Mouse (Mus musculus): ENCODE results near the gene Itgav. TPM values are rescaled to one million over a fixed set of nuclear protein-coding genes. Genes with fewer than 3 reads are reported as not detected.

Gene Itgav
- total RNA-seq (2021), result 10 to 100 TPM; 55.3 to 69.3 TPM

DNA sequence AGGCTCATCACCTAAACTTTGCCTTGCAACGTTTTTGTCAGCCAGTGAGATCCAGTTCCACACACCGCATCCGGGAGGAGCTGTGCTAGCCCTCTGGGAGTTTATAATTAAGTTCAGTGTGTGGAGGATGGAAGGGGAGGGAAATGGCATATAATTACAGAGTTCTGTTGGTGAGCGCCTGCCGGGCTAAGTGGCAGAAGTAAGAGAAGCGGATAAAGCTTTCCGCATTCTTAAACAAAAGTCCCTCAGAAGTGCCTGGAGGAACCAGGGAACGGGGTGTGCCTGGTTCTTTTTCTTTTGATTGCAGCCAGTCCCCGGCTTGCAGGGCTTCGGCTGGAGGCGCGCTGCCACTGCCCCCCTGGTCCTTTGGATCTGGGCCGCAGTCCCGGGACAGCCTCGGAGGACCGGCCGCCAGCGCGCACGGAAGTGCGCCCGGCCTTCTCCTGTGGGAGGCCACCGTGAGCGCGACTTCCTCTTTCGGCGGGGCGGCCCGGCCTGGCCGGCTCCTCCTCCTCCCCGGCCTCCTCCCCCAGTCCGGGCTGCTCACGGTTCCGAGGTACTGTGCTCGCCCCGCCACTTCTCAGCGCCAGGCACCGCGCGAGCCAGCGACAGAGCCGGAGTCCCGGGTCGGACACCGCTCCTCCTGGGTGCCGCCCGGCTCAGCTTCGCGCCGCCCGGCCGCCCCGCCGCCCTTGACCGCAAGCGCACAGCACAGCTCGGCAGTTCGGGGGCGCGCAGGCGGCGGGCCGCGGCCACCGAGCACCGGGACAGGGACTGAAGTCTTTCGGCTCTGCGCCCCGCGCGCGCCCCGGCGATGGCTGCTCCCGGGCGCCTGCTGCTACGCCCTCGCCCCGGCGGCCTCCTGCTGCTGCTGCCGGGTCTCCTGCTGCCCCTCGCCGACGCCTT, at the start of gene Itgav:
Gene Itgav (plus strand): TSS at position 477 of the 906 bp plus-strand sequence.
- intact Hi-C loops (cut with DNase I), result loop anchor here (1.0 to 5.0 kb wide), 3 partner anchors 17 to 43 kb away; no protein-coding TSS in a partner anchor
- DNase-seq (ENCODE audit: extremely low spot score in 1 of 2, low spot score in 2 of 2), result peak; percentile 78 to 96

DNA sequence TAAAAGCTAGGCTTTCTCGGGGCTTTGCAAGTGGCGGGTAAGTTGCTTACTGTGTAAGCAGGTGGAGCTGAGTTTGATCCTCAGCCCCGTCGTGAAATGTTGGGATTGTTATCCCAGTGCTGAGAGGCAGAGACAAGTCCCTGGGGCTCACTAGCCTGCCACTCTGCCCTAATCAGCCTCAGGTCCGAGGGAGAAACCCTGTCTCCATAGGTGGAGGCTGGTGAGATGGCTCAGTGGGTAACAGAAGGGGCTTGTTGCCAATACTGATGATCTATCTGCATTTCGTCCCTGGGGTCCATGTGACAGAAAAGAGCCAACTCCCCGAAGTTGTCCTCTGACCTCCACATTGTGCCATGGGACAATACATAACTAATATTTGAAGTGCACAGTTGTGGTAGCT, 49.8 kb upstream of the Itgav start:
- intact Hi-C loops (cut with DNase I), result no loop called here
- no peak for DNase-seq (ENCODE audit: extremely low spot score in 1 of 2, low spot score in 2 of 2)

DNA sequence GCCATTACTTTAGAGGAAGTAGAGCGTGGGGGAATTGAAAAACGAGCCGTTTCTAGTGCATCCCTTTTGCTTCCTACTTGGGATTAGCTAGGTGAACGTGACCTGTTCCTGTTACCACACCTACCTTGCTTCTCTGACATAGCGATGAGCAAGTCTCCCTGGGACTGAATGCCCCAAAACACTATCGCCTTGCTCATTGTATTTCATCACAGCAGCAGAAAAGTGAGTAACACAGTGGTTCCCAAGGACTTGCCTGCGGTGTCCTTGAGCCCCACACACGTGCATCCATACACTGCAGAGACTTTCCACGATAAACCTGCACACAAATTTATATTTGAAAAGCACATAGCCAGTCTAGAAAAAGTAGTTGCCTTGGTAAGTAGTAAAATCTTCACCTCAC, 49.3 kb upstream of the Itgav start:
- intact Hi-C loops (cut with DNase I), result no loop called here

DNA sequence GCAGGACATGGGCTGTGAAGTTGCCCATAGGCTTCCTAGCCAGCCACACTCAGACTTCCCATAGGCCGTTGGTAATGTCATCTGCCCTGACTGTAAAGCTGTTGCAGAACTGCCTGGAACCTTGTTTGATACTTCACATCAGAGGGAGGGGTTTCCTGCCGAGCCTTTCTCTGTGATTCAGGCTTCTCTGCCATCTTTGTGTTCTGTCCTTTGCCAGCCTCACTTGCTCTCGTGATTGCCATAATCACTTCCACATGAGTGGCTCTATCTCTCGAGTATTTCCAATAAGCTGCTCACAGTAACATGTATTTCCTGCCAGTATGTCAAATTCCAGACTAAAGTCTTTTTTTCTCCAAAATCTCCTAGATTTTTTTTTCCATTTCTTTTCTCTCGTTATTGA, 48.5 kb upstream of the Itgav start:
- no peak for DNase-seq (ENCODE audit: extremely low spot score in 1 of 2, low spot score in 2 of 2)
- intact Hi-C loops (cut with DNase I), result no loop called here

More for the DNA sequence above, 49.3 kb upstream of the Itgav start:
- DNase-seq (ENCODE audit: extremely low spot score in 1 of 2, low spot score in 2 of 2), result no peak

DNA sequence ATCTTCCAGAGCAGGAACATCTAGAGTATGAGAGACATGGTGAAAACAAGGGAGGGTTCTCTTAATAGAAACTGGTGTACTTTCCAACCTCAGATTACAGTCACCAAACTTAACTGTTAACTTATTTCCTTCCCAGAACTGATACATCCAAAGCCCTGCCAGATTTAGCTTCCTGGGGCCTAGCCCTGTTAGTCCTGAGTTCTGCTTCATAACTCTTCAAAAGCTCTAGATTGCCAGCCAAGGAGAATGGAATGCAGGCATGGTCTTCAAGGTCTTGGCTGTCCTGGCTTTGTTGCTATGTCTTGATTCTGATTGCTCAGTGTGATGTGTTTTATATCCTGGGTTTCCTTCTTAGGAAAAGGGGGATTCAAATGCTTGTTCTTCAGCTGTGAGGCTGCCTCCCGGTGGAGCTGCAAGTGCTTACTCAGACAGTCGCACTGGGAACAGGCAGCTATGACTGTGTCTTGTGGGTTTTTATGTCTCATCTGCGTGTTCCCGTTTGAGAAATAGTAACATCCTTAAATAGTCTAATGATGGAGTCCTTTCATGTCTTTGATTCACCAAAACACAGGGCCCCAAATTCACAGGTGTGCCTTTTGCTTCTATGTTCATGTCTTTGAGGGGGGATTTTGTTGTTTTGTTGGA, 47.8 kb upstream of the Itgav start:
- DNase-seq (ENCODE audit: extremely low spot score in 1 of 2, low spot score in 2 of 2), result no peak

DNA sequence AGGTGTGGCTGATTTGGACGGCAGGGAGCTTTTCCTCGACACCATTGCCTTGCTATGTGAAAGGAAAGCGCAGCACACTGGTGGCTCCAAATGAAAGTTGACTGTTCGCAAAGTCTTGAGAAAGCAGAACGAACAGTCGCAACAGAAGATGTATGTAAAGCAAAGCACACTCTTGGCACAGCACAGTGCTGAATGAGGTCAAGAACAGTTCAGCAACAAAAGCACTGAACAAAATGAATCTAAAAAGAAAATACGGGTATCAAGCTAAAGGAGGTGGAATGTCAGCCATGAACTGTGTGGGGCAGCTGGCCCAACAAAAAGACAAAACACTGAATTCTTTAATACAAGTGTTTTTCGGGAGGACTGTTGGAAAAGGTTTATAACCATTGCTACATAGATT, 42.9 kb upstream of the Itgav start:
- intact Hi-C loops (cut with DNase I), result no loop called here
- DNase-seq (ENCODE audit: extremely low spot score in 1 of 2, low spot score in 2 of 2), result no peak

More for the DNA sequence above, 47.8 kb upstream of the Itgav start:
- intact Hi-C loops (cut with DNase I), result no loop called here

DNA sequence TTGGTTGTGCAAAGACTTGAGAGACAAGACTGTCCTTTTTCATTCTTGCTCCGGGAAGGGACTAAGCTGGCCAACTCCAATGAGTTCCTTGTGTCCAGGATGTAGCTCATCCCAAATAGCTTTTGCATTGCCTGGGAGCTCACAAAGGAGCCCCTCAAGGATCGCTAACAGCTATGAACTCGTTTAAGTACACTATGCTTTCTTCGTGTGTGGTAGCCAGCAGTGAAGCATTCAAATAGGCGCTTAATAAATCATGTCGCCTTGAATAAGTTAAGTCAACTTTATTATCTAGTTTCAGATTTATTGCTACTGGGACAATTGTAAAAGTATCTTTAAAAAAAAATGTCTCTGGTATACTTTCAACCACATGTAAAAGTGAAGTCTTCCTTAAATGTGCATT, 42.4 kb upstream of the Itgav start:
- intact Hi-C loops (cut with DNase I), result no loop called here
- DNase-seq (ENCODE audit: extremely low spot score in 1 of 2, low spot score in 2 of 2), result no peak

DNA sequence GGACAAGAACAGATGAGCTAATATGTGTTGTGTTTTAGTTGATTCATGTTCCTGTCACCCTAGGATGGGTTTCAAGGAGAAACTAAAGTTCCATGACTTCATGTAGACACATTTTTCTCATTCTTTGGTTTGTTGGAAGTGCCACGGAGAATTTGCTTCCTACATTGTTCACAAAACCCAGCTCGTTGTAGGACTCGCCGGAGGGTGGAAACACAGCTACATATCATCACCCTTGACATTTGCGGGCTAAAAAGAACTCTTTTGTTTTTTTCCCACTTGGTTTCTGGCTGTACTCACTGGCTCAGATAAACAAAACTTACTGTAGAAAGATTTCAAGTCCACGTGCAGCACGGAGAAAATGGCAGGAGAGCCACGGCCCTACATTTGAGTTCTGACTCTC, 41.9 kb upstream of the Itgav start:
- intact Hi-C loops (cut with DNase I), result no loop called here
- no peak for DNase-seq (ENCODE audit: extremely low spot score in 1 of 2, low spot score in 2 of 2)

DNA sequence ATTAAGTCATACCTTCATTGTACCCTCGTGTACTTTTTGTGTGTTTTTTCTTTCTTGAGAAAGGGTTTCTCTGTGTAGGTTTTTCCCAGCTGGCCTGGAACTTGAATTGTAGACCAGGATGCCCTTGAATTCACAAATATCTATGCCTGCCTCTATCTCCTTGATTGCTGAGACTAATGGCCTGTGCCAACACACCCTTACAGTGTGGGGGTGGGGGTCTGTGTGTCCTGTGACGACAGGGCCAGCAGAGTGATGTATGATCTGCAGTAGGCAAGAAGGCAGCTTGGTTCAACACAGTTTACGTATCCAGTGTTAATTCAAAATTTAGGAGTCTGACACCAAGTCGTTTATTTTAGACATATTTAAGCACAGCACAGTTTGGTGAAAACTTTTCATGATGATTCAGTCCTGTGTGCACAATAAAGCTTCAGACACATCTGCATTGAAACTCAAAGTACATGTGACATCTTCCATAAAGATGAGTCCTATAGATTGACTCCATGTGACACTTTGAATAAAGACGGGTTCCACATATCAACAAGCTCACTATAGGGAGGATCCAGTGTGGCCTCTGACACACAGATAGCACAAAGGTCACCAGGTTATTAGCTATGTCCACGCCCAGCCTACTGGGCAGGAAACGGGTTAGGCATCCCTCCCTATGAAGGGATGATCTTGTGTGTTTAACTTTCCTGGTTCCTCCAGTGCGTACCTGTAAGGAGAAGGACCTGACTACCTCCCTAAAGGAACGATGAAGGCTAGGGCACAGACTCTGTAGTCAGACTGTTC, 40.3 kb upstream of the Itgav start:
- intact Hi-C loops (cut with DNase I), result no loop called here

DNA sequence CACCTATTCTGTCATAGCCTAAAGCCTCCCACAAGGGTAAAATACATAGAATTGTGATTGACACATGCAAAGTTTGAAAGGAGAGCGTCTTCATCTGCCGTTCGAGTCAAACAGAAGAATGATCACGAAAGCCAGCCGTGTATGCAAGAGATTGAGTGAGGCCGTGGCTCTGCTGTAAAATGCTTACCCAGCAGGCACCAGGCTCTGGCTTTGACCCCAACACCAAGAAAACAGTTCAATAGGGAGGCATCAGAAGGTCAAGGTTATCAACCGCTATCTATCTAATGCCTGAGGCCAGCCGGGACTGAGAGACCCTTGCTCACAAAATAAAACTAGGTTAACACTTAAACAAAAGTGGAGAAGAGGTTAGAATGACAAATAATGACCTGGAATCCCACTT, 39.5 kb upstream of the Itgav start:
- intact Hi-C loops (cut with DNase I), result no loop called here
- DNase-seq (ENCODE audit: extremely low spot score in 1 of 2, low spot score in 2 of 2), result no peak

More for the DNA sequence above, 40.3 kb upstream of the Itgav start:
- DNase-seq (ENCODE audit: extremely low spot score in 1 of 2, low spot score in 2 of 2), result no peak

DNA sequence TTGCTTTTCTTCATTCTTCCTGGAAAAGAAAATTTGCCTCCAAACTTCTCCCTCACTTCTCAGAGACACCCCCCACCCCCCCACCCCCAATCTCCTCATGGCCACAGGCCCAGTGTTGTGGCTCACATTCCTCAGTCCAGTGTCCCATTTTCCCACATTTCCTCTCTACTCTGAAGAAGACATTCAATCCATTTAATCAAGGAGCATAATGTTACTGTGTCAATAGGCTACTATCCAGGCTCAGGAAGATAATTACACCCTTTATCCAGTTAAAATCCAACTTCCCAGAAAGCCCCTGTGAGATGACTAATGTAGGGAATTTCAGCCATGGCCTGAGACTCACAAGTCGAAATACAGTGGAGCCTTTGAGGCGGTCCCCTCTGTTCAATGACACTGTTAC, 33.8 kb upstream of the Itgav start:
- no peak for DNase-seq (ENCODE audit: extremely low spot score in 1 of 2, low spot score in 2 of 2)
- intact Hi-C loops (cut with DNase I), result no loop called here

DNA sequence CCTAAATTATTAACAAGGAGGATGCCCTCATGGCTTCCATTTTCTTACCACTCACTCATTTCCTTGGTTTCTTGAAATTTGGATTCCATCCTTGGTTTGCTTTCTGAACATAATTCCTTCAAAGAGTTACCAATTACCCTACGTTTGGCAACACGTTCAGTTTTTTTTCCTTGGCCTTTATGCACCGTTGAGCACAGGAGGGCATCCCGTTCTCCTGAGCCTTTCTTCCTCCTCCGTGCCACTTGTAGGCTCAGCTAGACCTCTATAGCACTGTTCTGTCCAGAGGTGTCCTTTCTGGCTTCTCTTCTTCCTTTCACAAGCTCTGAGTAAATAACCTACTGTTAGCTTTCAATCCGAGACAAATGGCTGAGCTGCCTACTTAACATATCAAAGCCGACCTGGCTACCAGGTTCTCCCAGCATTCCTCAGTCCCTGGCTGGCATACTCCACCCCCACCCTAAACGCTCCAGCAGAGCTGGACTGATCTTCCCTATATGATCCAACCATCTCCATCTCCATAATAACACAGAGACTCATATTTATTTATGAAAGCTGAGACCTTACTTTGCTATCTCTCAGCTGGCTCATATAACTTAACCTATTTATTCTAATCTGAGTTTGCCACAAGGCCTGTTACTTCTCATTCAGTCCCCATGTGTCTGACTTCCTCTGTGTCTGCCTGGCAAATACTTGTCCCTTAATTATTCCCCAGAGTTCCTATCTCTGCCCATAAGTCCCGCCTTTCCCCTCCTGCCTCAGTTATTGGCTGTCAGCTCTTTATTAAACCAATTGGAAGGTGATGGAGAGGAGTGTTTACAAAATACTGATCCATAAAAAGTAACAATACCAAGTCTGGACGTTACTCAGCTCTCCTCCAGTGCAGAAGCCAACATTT, 31.3 kb upstream of the Itgav start:
- intact Hi-C loops (cut with DNase I), result no loop called here
- DNase-seq (ENCODE audit: extremely low spot score in 1 of 2, low spot score in 2 of 2), result no peak

DNA sequence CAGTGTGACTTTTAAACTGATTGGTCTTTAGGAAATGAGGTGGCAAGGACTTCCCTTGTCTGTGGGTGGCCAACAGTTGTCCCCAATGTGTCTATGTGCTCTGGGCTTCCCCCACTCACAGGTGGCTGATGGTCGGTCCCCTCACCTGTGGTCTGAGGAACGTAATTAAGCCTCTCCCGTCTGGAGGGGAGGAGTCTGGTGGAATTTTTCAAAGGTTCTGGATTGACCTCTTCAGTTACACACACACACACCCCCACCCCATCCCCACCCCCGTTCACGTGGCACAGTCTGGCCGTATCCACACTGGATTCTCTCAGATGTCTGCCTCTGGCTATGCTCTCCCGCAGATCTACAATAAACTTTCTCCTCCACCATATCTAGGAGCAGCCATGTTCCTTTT, 30.1 kb upstream of the Itgav start:
- intact Hi-C loops (cut with DNase I), result no loop called here
- DNase-seq (ENCODE audit: extremely low spot score in 1 of 2, low spot score in 2 of 2), result no peak

DNA sequence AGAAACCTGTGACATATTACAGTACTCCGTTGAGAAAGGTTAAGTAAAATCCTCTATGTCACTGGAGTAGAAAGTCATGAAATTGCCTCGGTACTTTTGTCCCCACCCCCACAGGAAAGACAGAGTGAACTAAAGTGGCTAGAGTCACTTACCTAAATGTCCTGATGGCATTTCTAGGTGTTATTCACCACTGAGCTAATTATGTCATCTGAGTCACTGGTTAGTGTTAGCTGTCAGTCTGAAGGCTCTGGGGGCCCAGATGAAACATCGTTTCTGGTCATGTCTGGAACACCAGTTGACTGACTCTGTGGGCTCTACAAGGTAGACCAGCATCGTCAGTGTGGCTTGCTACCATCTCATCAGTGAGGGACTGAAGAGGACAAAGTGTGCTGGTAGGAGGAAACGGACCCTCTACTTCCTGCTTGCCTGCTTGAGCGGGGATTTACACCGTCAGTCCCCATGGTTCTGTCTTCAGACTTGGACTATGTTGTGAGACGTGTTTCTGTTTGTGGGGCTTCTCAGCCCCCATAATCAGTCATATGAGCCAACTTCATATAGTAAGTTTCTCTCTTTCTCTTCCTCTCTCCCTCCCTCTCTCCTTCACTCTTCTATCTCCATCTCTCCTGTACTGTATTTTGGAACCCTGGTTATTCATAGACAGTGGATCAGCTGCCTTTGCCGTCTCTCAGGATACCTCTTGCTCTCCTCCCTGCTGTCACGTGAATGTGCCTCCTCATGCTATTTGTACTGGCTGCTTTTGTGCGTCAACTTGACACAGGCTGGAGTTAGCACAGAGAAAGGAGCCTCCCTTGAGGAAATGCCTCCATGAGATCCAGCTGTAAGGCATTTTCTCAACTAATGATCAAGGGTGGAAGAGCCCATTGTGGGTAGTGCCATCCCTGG, 28.6 kb upstream of the Itgav start:
- intact Hi-C loops (cut with DNase I), result no loop called here
- no peak for DNase-seq (ENCODE audit: extremely low spot score in 1 of 2, low spot score in 2 of 2)

DNA sequence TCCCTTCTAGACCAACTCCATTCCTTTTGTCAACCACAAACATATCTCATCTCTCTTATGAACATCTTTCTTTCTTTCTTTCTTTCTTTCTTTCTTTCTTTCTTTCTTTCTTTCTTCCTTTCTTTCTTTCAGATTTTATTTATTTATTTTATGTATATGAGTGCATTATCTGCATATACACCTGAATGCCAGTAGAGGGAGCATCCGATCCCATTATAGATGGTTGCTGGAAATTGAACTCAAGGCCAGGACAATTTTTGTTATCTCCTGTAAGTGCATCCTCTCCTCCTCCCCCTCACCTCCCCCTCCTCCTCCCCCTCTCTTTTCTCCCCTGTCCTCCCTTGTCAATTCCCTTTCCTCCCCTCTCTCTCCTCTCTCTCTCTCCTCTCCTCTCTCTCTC, 25.7 kb upstream of the Itgav start:
- no peak for DNase-seq (ENCODE audit: extremely low spot score in 1 of 2, low spot score in 2 of 2)
- intact Hi-C loops (cut with DNase I), result no loop called here

DNA sequence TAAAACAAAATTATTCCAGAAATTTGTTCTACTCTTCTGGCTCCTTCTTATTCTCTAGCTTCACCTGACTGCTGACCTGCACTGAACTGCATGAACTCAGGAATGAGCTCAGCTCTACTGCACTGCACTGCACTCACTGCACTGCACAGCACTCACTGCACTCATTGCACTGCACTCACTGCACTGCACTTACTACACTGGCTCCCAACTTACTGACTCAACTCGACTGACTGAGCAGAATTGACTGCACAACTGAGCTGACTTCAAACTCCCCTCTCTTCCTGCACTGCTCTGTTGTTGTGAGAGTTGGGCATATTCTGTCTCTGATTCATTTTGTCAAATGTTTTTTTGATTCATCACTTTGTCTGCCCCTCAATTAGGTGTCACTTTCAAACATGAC, 24.9 kb upstream of the Itgav start:
- intact Hi-C loops (cut with DNase I), result no loop called here
- no peak for DNase-seq (ENCODE audit: extremely low spot score in 1 of 2, low spot score in 2 of 2)

DNA sequence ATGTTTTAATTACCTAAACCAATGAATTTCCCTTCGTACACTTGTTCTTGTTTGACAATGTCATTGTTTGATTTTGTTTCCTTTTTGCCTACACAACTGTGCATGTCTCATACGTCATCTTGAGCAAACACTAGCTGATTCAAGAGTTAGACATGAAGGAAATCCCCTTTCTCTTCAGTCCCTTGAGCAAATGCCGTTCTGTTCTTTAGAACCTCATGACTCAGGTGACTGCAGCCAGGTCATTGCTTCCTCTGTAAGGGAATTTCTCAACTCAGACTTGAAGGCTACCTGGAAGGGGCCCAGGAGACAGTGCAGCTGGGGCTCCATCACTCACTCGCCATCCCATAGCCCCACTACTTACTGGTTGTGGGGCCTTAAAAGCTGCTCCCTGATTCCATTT, 23.5 kb upstream of the Itgav start:
- DNase-seq (ENCODE audit: extremely low spot score in 1 of 2, low spot score in 2 of 2), result no peak
- intact Hi-C loops (cut with DNase I), result loop anchor here (1.0 kb wide), 1 partner anchor 24 kb away; the partner anchor contains the start of gene Itgav

DNA sequence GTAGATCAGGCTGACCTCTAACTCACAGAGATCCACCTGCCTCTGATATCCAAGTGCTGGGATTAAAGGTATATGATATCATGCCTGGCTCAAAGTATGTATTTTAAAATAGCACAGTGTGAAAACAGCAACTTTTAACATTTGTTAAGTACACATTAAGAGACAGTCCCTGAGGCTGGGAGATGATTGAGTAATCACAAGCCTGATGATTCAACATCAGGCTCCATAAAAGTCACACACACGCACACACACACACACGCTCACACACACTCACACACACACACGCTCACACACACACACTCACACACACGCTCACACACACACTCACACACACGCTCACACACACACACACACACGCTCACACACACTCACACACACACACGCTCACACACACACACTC, 21.8 kb upstream of the Itgav start:
- intact Hi-C loops (cut with DNase I), result no loop called here
- no peak for DNase-seq (ENCODE audit: extremely low spot score in 1 of 2, low spot score in 2 of 2)
